Mouse (Mus musculus): Measurements from ENCODE around the gene Dhx38.

Gene Dhx38

DNA sequence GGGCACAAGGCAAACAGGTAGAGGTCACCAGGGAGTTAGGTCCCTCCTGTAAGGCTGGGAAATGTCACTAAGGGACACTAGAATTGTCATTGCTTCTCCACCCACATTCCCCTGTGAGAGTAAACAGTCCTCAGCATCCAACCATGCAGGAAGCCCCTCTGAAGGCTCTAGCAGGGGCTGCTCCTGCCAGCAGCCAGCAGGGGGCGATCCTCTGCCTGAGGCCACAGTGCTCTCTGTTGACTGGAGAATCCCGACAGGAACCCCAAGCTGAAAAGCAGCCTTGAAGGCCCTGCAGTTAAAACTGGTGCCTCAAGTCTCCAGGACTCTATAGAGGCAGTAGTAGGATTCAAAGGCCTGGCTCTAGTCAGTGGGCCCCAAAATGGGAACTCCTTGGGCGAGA lies 14.0 kb downstream of the Dhx38 start:
- DNase-seq (ENCODE audit: low read depth, low spot score), result peak; percentile 17

DNA sequence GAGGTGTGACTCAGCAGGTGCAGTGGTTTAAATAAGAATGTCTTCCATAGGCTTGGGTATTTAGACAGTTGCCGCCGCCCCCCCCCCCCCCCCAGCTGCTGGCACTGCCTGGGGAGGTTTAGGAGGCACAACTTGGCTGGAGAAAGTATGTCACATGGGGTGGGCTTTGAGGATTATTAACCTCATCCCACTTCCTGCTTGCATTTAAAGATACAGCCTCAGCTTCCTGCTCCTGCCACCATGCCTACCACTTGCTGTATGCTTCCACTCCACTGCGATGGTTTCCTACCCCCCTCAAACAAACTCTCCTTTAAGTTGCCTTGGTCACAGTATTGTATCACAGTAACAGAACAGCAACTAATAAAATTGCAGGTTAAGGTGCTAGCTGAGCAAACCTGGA lies 21.6 kb downstream of the Dhx38 start:
- no peak for DNase-seq (ENCODE audit: low read depth, low spot score)

DNA sequence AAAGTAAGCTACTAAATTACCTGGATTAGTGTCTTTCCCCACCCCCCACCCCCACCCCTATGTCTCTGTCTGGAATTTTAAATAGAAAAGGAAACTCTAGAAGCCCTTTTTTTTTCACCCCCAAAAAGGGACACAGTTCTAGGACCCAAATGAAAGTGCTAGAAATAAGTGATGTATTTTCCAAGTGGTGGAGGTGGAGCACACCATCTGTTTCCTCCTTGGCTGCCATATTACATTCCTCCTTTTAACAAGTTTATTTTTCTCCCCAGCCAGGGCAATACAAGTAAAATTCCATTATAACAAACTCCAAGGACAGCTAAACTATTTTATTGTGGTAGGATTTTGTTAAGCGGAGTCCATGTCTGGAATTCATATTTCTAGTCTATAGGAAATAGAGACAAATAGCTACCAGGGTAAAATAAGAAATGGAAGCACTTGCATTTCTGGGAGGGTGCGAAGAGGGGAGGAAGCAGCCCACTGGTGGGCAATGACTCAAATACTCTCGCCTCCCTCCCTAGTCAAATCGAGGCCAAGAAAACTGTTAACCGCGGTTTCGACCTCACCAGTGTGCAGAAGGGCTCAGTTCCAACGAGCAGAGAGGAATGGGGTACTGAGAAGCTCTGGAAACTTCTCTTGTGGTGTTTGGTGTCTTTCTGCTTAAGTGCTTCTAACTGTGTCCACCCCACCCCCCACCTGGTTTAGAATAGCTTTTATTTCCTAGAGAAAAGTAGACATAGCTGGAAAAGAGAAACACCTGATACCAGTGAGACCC lies 22.7 kb downstream of the Dhx38 start:
- DNase-seq (ENCODE audit: low read depth, low spot score), result no peak

DNA sequence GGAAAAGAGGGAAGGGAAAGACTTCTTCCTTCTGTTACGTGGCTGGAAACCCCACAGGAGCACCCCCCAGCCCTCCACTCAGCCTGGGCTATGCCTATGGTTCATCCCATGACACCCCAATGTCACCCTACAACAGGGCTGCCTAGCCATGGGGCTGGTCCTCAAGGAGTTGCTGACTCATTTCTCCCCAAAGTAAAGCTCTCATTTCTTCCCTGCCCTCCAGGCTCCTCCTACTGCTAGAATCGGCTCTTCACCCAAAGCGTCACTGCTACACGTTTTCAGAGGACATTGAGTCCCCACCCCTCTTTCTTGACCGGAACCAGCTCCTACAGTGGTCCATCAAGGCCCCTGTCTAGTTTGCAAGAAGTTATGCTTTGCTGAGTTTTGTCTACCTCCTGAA lies 23.5 kb downstream of the Dhx38 start:
- DNase-seq (ENCODE audit: low read depth, low spot score), result no peak

DNA sequence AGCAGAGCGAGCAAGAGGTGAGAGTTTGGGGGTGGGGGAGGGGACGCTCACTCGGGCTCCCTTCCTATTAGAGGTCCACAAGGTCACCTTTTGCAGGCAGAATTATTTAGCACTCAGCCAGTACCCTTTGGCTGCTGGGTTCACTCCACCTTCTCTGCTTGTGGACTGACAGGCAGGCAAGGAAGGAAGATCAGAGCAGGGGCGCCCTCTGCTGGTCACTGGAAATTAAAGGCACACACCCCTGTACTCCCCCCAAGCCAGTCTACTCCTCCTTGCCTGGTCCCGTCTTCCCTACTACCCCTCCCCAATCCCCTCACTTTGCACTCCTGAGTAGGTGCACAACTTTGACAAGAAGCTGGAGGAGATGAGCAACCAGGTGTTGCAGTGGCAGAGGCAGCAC lies 29.0 kb downstream of the Dhx38 start:
- DNase-seq (ENCODE audit: low read depth, low spot score), result peak; percentile 72

DNA sequence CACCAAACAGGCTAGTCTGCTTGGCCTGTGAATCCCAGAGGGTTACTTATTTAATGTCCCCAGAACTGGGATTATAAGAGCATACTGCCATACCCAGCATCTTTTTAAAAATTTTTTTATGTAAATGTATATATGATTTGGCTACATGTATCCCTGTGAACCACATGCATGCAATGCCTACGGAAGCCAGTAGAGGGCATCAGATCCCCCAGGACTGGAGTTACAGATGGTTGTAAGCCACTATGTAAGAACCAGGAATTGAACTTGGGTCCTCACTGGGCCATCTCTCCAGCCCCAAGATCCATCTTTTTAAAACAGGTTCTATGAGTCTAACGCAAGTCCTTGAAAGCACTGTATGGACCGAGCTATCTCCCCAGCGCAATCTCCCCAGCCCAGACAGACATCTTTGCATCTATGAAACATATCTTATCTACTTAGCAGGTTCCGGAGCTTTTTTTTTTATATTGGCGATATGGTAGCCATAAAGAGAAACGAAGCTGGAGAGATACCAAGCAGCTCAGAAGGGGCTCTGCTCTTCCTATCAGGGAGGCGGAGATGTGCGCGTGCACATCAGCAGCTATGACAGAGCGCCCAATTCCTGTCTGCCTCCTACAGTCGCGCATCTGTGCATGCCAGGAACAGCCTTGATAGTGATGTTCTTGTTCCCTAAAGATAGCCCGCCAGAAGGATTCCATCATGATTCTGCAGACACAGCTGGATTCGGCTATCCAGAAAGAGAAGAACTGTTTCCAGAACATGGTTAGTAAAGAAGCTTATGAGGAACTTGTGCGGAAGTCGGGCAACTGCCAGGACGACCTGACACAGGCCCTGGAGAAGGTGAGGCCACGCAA lies 30.3 kb downstream of the Dhx38 start:
- no peak for DNase-seq (ENCODE audit: low read depth, low spot score)

DNA sequence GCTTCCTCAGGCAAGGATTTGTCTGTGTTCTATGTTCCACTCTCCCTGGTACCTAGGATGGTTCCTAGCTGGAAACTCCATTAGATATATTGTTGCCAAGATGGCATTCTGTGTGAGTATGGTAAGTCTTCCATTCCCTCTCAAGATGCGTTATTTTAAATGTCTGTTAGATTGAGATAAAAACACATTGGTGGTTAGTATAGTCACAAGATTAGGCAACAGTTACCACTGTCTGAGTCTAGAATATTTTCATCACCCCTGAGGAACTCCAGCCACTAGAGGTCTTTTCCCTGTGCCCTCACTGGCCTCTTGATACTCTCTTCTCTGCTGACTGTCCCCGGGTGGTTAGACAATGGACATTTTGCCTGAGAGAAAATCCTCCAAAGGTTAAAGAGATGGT lies 41.7 kb downstream of the Dhx38 start:
- DNase-seq (ENCODE audit: low read depth, low spot score), result no peak

DNA sequence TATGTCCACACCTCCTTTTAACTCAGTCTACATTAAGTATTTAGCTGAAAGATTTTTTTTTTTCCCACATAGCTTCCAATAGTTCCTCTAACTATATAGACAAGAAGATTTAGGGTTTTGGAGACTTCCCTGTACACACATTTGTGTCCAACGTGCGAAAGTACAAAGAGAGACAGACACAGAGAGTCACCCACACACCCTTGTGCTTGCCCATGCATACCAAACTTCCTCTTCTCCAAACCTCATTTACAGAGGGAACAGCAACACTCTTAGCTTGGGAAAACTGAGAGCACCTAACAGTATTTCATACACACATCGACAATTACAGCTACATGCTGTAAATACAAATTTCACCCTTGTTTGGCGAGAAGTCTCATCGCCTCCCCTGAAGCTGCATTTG lies 60.1 kb downstream of the Dhx38 start:
- no peak for DNase-seq (ENCODE audit: low read depth, low spot score)

DNA sequence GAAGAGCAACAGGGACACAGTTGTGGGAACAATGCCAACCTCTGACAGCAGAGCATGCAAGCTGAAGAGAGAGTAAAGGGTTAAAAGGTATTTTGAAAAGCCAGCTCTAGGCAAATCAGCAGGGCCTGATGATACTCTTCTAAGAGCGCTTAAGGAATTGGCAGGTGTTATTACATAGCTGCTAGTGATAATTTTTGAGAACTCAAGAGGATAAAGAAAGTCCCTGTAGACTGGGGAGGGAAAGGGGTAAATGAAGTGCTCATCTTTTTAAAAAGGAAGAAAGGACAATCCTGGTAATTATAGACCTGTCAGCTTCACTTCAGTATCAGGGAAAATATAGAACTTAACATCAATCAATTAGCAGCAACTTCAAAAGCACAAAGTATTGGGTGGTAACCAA lies 62.1 kb downstream of the Dhx38 start:
- no peak for DNase-seq (ENCODE audit: low read depth, low spot score)

DNA sequence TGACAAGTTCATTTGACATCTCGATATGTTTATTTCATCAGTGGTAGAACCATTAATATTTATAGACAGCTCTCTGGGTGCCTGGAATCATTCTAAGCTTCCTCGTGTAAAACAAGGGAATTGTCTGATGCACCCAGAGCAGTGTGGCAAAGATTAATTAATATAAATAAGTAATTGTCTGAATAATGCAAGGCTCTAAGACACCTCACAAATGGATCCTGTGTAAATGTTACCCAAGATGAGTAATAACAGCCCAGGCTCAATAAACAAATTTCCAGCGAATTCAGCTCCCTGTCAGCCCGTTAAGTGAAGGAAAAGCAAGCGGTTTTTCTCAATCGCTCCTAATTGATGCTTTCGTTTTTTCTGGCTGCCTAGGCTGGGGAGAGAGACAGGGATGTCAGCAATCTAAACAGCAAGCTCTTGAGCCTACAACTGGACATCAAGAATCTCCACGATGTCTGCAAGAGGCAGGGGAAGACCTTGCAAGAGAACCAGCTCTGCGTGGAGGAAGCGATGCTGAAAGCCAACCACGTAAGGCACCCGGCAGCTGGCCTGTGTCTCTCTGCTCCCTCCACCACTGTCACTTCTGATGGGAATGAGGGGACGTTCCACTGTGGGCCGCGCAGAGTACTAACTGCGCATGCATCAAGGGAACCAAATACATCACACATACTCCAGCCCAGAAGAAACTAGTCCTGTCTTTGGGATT lies 66.5 kb downstream of the Dhx38 start:
- no peak for DNase-seq (ENCODE audit: low read depth, low spot score)
